Mouse (Mus musculus) retina, postnatal 7 days (tissue): ENCODE results near the gene Camsap2.
A peak's percentile ranks its signal among the peaks of the same experiment; 100 is the strongest.

Experiments
- DNase-seq: peaks from one replicate; pipeline ENCODE4 v3.0.0-alpha.2; 2012; ENCODE audit warnings: low read depth, low spot score

Gene Camsap2

GRCm38 (mm10) chr1:136345454-136346372 is at the start of gene Camsap2:
Camsap2 (minus strand) TSS chr1:136346104.
- peak; percentile 90 for DNase-seq

GRCm38 (mm10) chr1:136395073-136395472 is 49.2 kb upstream of the Camsap2 start:
- DNase-seq, result no peak

- no peak for DNase-seq
These were observed 48.6 kb upstream of the Camsap2 start for GRCm38 (mm10) chr1:136394506-136394905.

GRCm38 (mm10) chr1:136386914-136387313 is 41.0 kb upstream of the Camsap2 start:
- no peak for DNase-seq

GRCm38 (mm10) chr1:136381583-136381982 is 35.7 kb upstream of the Camsap2 start:
- no peak for DNase-seq

GRCm38 (mm10) chr1:136381169-136381568 is 35.3 kb upstream of the Camsap2 start:
- no peak for DNase-seq

GRCm38 (mm10) chr1:136380606-136381005 is 34.7 kb upstream of the Camsap2 start:
- no peak for DNase-seq

- DNase-seq, result no peak
These were observed 34.3 kb upstream of the Camsap2 start for GRCm38 (mm10) chr1:136380161-136380560.

- no peak for DNase-seq
These were observed 33.4 kb upstream of the Camsap2 start for GRCm38 (mm10) chr1:136379261-136379660.

- no peak for DNase-seq
These were observed 20.1 kb upstream of the Camsap2 start for GRCm38 (mm10) chr1:136365986-136366385.

- no peak for DNase-seq
These were observed 18.8 kb upstream of the Camsap2 start for GRCm38 (mm10) chr1:136364711-136365110.

- no peak for DNase-seq
These were observed 17.1 kb upstream of the Camsap2 start for GRCm38 (mm10) chr1:136363035-136363434.

- no peak for DNase-seq
These were observed 16.7 kb upstream of the Camsap2 start for GRCm38 (mm10) chr1:136362567-136362966.

- no peak for DNase-seq
These were observed 15.5 kb upstream of the Camsap2 start for GRCm38 (mm10) chr1:136361373-136361772.

GRCm38 (mm10) chr1:136360909-136361308 is 15.0 kb upstream of the Camsap2 start:
- no peak for DNase-seq

GRCm38 (mm10) chr1:136358841-136359360 is 13.0 kb upstream of the Camsap2 start:
- no peak for DNase-seq

GRCm38 (mm10) chr1:136355651-136356050 is 9.7 kb upstream of the Camsap2 start:
- no peak for DNase-seq

GRCm38 (mm10) chr1:136350699-136351200 is 4.8 kb upstream of the Camsap2 start:
- DNase-seq, result no peak

GRCm38 (mm10) chr1:136348137-136348536 is 2.2 kb upstream of the Camsap2 start:
- DNase-seq, result no peak

- DNase-seq, result no peak
These were observed 1.2 kb upstream of the Camsap2 start for GRCm38 (mm10) chr1:136347140-136347539.

GRCm38 (mm10) chr1:136346373-136347035 is 600 bp upstream of the Camsap2 start:
- no peak for DNase-seq

- peak; percentile 16 for DNase-seq
These were observed 993 bp downstream of the Camsap2 start for GRCm38 (mm10) chr1:136344768-136345453.
